Mouse (Mus musculus) hindbrain, embryonic 14.5 days (tissue): Measurements from ENCODE around the gene Adcy6. TPM values are rescaled to one million over a fixed set of nuclear protein-coding genes. Genes with fewer than 3 reads are reported as not detected.
A peak's percentile ranks its signal among the peaks of the same experiment; 100 is the strongest.

ENCODE experiments used
- ATAC-seq: fragments of 200-750 bp; cut with Nextera tagmentation; 2 replicates; pipeline ENCODE4 v1.8.0; 2017; ENCODE audit warnings: moderate number of reproducible peaks, mild to moderate bottlenecking, moderate TSS enrichment, moderate library complexity; ENCODE audit not compliant: low FRiP score
- DNase-seq: peaks from one replicate; pipeline ENCODE4 v3.0.0-alpha.2; 2015; ENCODE audit warnings: low spot score
- H3K27ac ChIP-seq: fragments of 300-500 bp; sonication (generic); 2 replicates; pipeline ENCODE4 v1.5.1; 2014; ENCODE audit warnings: mild to moderate bottlenecking, moderate library complexity
- H3K27me3 ChIP-seq: fragments of 300-500 bp; sonication (generic); 2 replicates; pipeline ENCODE4 v1.6.1; 2014; ENCODE audit warnings: mild to moderate bottlenecking, low read length, mixed read lengths; ENCODE audit not compliant: control insufficient read depth, insufficient read depth
- H3K36me3 ChIP-seq: fragments of 300-500 bp; sonication (generic); replicated peaks from 2 replicates; pipeline ENCODE4 v1.6.1; 2014; ENCODE audit not compliant: control insufficient read depth, insufficient read depth
- H3K4me1 ChIP-seq: fragments of 300-500 bp; sonication (generic); replicated peaks from 2 replicates; pipeline ENCODE4 v1.6.1; 2014; ENCODE audit warnings: antibody characterized with exemption, low read length, mixed read lengths; ENCODE audit not compliant: control insufficient read depth, insufficient read depth
- H3K4me2 ChIP-seq: fragments of 300-500 bp; sonication (generic); replicated peaks from 2 replicates; pipeline ENCODE4 v1.6.1; 2014; ENCODE audit warnings: mild to moderate bottlenecking, moderate library complexity
- H3K4me3 ChIP-seq: fragments of 300-500 bp; sonication (generic); replicated peaks from 2 replicates; pipeline ENCODE4 v1.5.1; 2014; ENCODE audit warnings: mild to moderate bottlenecking, low read length
- H3K9ac ChIP-seq: fragments of 300-500 bp; sonication (generic); 2 replicates; pipeline ENCODE4 v1.6.1; 2014
- H3K9me3 ChIP-seq: fragments of 300-500 bp; sonication (generic); 2 replicates; pipeline ENCODE4 v1.6.1; 2016; ENCODE audit warnings: low read length; ENCODE audit not compliant: control insufficient read depth
- WGBS: fragments of 180-500 bp; shearing (Covaris S2); extraction: QIAGEN DNeasy Blood & Tissue Kit; methylation state at CpG from one replicate; pipeline ENCODE4 v1.1.7; 2014; 5-methylcytosine and 5-hydroxymethylcytosine counted together
- polyA plus RNA-seq: library from polyadenylated mRNA; unstranded; fragments of >200 nt; fragmentation: Nextera tagmentation; extraction: Ambion mirVana; gene quantifications from 2 replicates; pipeline ENCODE4 v1.2.1, GENCODE M21; 2014

The Adcy6 gene
- polyA plus RNA-seq, 1 experiment from 2014 or later: 11.0 TPM

DNA sequence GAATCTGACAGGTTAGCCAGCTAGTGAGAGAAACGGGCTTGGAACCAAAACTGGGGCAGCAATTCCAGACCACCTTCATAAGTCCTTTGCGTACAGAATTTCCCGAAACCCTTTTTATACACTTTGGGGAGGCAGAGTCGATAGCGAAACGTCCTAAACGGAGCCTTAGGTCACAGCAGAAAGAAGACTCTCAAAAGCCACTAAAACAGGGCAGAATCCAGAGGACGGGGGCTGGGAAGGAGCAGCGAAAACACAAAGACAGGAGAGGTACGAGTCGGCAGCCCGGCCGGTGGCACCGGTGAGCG is 43.0 kb downstream of the Adcy6 start:
- Histone ChIP-seq H3K4me2 (peak overlapping the region; percentile 97), H3K9me3 (no peaks in the 10 kb centered on the region), H3K27ac (peak overlapping the region; percentile 91), H3K4me1 (peaks cover 30% of the 10 kb centered on the region), H3K27me3 (no peaks in the 10 kb centered on the region), H3K9ac (peak overlapping the region; percentile 70), H3K4me3 (peak overlapping the region; percentile 82), H3K36me3 (peaks cover 25% of the 10 kb centered on the region)
- 1% methylated on average over 15 of the region's 15 CpGs for WGBS
- DNase-seq (no peak), ATAC-seq (no peak)

- no peak for ATAC-seq
- DNase-seq: no peak
- Histone ChIP-seq H3K9me3 (no peaks in the 10 kb centered on the region), H3K27me3 (no peaks in the 10 kb centered on the region), H3K27ac (no peak overlapping the region), H3K4me2 (no peak overlapping the region), H3K4me3 (no peak overlapping the region), H3K36me3 (peaks cover 77% of the 10 kb centered on the region), H3K4me1 (no peaks in the 10 kb centered on the region), H3K9ac (no peak overlapping the region)
- 94% methylated on average over 5 of the region's 5 CpGs for WGBS
These were observed 52.7 kb downstream of the Adcy6 start for GRCm38 (mm10) chr15:98557186-98557585.

- Histone ChIP-seq H3K27me3 (no peaks in the 10 kb centered on the region), H3K4me2 (no peak overlapping the region), H3K36me3 (peaks cover 90% of the 10 kb centered on the region), H3K4me1 (no peaks in the 10 kb centered on the region), H3K4me3 (no peak overlapping the region), H3K9ac (no peak overlapping the region), H3K27ac (no peak overlapping the region), H3K9me3 (no peaks in the 10 kb centered on the region)
- DNase-seq (no peak), ATAC-seq (no peak)
- WGBS: 91% methylated on average over 4 of the region's 4 CpGs
These were observed 54.0 kb downstream of the Adcy6 start for GRCm38 (mm10) chr15:98555881-98556280.

GRCm38 (mm10) chr15:98552758-98553157 is 57.1 kb downstream of the Adcy6 start:
- H3K27me3 ChIP-seq: no peaks in the 10 kb centered on the region
- DNase-seq (no peak), ATAC-seq (no peak)
- H3K9me3 ChIP-seq: no peaks in the 10 kb centered on the region
- H3K4me1 ChIP-seq: no peaks in the 10 kb centered on the region
- no peak overlapping the region for H3K9ac ChIP-seq
- no peak overlapping the region for H3K4me2 ChIP-seq
- no peak overlapping the region for H3K4me3 ChIP-seq
- peaks cover 94% of the 10 kb centered on the region for H3K36me3 ChIP-seq
- 90% methylated on average over 2 of the region's 2 CpGs for WGBS
- H3K27ac ChIP-seq: no peak overlapping the region

DNA sequence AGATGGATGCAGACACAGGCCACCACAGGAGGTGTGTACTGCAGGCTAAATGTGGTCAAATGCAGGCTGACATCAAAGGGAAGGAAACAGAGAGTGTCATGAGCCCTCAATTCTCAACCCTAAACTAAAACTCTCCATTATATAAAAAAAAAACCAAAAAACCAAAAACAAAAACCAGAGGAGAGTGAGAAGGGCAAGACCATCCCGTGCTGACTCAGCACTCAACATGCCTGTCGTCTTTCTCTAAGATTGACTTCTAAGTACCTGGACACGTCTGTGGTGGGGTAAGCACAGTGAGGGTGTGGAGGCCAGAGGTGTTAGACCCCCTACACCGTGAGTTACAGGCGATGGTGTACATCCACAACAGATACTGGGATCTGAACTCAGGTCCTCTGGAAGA is 63.0 kb downstream of the Adcy6 start:
- peaks cover 92% of the 10 kb centered on the region for H3K36me3 ChIP-seq
- 95% methylated on average over 5 of the region's 5 CpGs for WGBS

GRCm38 (mm10) chr15:98545151-98545550 is 64.7 kb downstream of the Adcy6 start:
- Histone ChIP-seq H3K4me3 (no peak overlapping the region), H3K36me3 (peaks cover 75% of the 10 kb centered on the region), H3K4me1 (no peaks in the 10 kb centered on the region), H3K9me3 (no peaks in the 10 kb centered on the region), H3K4me2 (no peak overlapping the region), H3K27me3 (no peaks in the 10 kb centered on the region), H3K9ac (no peak overlapping the region), H3K27ac (no peak overlapping the region)
- DNase-seq (no peak), ATAC-seq (no peak)
- 98% methylated on average over 3 of the region's 3 CpGs for WGBS

More for the DNA sequence above, 63.0 kb downstream of the Adcy6 start:
- Histone ChIP-seq H3K27ac (no peak overlapping the region), H3K9ac (no peak overlapping the region), H3K4me2 (no peak overlapping the region), H3K4me3 (no peak overlapping the region), H3K4me1 (no peaks in the 10 kb centered on the region), H3K27me3 (no peaks in the 10 kb centered on the region), H3K9me3 (no peaks in the 10 kb centered on the region)
- ATAC-seq (no peak), DNase-seq (no peak)

- Histone ChIP-seq H3K9me3 (no peaks in the 10 kb centered on the region), H3K4me3 (no peak overlapping the region), H3K27ac (no peak overlapping the region), H3K4me1 (no peaks in the 10 kb centered on the region), H3K36me3 (peaks cover 64% of the 10 kb centered on the region), H3K9ac (no peak overlapping the region), H3K4me2 (no peak overlapping the region), H3K27me3 (no peaks in the 10 kb centered on the region)
- no peak for ATAC-seq
- 91% methylated on average over 4 of the region's 4 CpGs for WGBS
- no peak for DNase-seq
These were observed 66.5 kb downstream of the Adcy6 start for GRCm38 (mm10) chr15:98543341-98543740.

GRCm38 (mm10) chr15:98541064-98541463 is 68.8 kb downstream of the Adcy6 start:
- Histone ChIP-seq H3K36me3 (peaks cover 42% of the 10 kb centered on the region), H3K4me1 (no peaks in the 10 kb centered on the region), H3K27ac (no peak overlapping the region), H3K9ac (no peak overlapping the region), H3K4me3 (no peak overlapping the region), H3K27me3 (no peaks in the 10 kb centered on the region), H3K9me3 (no peaks in the 10 kb centered on the region), H3K4me2 (no peak overlapping the region)
- ATAC-seq (no peak), DNase-seq (no peak)
- WGBS: 93% methylated on average over 6 of the region's 6 CpGs

Other genes with a start within 250 kb of the Adcy6 start
- gene Olfr283, start 229.1 kb downstream of the Adcy6 start, polyA plus RNA-seq: not detected in 2 replicates
- not detected in 2 replicates for gene Olfr282, start 178.9 kb downstream of the Adcy6 start, polyA plus RNA-seq
- gene Olfr281, start 157.5 kb downstream of the Adcy6 start, polyA plus RNA-seq: not detected in 2 replicates
- gene OR5BS1P, start 140.2 kb downstream of the Adcy6 start, polyA plus RNA-seq: not detected in 2 replicates
- gene Lalba, start 127.4 kb downstream of the Adcy6 start, polyA plus RNA-seq: not detected in 2 replicates
- not detected in 2 replicates for gene Olfr279, start 117.7 kb downstream of the Adcy6 start, polyA plus RNA-seq
- gene Kansl2, start 75.8 kb downstream of the Adcy6 start, polyA plus RNA-seq: 99.5 and 100 TPM in 2 replicates
- 59.8 and 65.1 TPM in 2 replicates for gene Ccnt1, start 39.2 kb downstream of the Adcy6 start, polyA plus RNA-seq
- not detected in 2 replicates for gene 4930415O20Rik, start 39.1 kb downstream of the Adcy6 start, polyA plus RNA-seq
- 98.3 and 101 TPM in 2 replicates for gene Cacnb3, start 20.8 kb upstream of the Adcy6 start, polyA plus RNA-seq
- gene Ddx23, start 52.8 kb upstream of the Adcy6 start, polyA plus RNA-seq: 22.5 and 24.2 TPM in 2 replicates
- gene Rnd1, start 67.4 kb upstream of the Adcy6 start, polyA plus RNA-seq: 6.0 and 6.1 TPM in 2 replicates
- gene Ccdc65, start 98.1 kb upstream of the Adcy6 start, polyA plus RNA-seq: 5.6 and 6.6 TPM in 2 replicates
- 6.4 and 7.2 TPM in 2 replicates for gene Fkbp11, start 118.1 kb upstream of the Adcy6 start, polyA plus RNA-seq
- 77.2 and 84.7 TPM in 2 replicates for gene Arf3, start 153.1 kb upstream of the Adcy6 start, polyA plus RNA-seq
- not detected in 2 replicates for gene Wnt10b, start 168.1 kb upstream of the Adcy6 start, polyA plus RNA-seq
- 1.9 and 2.1 TPM in 2 replicates for gene Wnt1, start 179.8 kb upstream of the Adcy6 start, polyA plus RNA-seq
- 0.59 and 0.64 TPM in 2 replicates for gene Ddn, start 199.4 kb upstream of the Adcy6 start, polyA plus RNA-seq
- gene Prkag1, start 221.4 kb upstream of the Adcy6 start, polyA plus RNA-seq: 59.0 and 65.3 TPM in 2 replicates